Mouse (Mus musculus): ENCODE measurements at regions not wholly inside any gene's neighbourhood (a gene's known extent, or its start where the extent isn't known, plus 50 kb on each side); places are given as distances from the start of the nearest gene placed in this dataset.

GRCm38 (mm10) chr10:29824413-29824812 lies 288.7 kb upstream of the Rspo3 start:
- TF ChIP-seq CTCF (conservative IDR thresholded peaks at IDR 0.05; ENCODE audit: insufficient read depth, insufficient read length, low read depth, low read length) (no peak), POLR2A (IDR thresholded peaks at IDR 0.05; ENCODE audit: low read depth, low read length) (no peak)

All from kidney, adult 2 months (tissue).